Mouse (Mus musculus): ENCODE results near the gene E2f8.

GRCm38 (mm10) chr7:48896051-48896450 is 14.7 kb upstream of the E2f8 start:
- TF ChIP-seq CTCF (conservative IDR thresholded peaks at IDR 0.05; ENCODE audit: insufficient read depth, insufficient read length, low read depth, low read length) (no peak), POLR2A (IDR thresholded peaks at IDR 0.05; ENCODE audit: low read depth, low read length) (no peak)
